Mouse (Mus musculus) pancreas, adult 10 weeks (tissue): ENCODE measurements around the gene Yeats4. TPM values are rescaled to one million over a fixed set of nuclear protein-coding genes. Genes with fewer than 3 reads are reported as not detected.

Experiments
- polyA plus RNA-seq: library from polyadenylated mRNA; stranded (reverse); fragments of 350-450 nt; fragmentation: Illumina TruSeq; extraction: RNeasy Lipid Tissue Mini Kit (QIAGEN cat#74804); gene quantifications from one replicate; pipeline ENCODE4 v1.2.3, GENCODE M21; 2015; ENCODE audit warnings: low read depth, low replicate concordance; ENCODE audit not compliant: insufficient read depth

The Yeats4 gene
- 8.6 TPM for polyA plus RNA-seq

GRCm38 (mm10) chr10:117224102-117224990, at the start of gene Yeats4:
Gene Yeats4, minus strand, starts transcription at chr10:117224507.

GRCm38 (mm10) chr10:117238603-117239002, 14.3 kb upstream of the Yeats4 start, which contains the start of gene 9530003J23Rik:
Gene 9530003J23Rik, minus strand, starts transcription at chr10:117238703.

Other genes with a start within 250 kb of the Yeats4 start
- gene Best3, start 238.2 kb downstream of the Yeats4 start, polyA plus RNA-seq = 0.30 TPM
- not detected for gene Lrrc10, start 179.2 kb downstream of the Yeats4 start, polyA plus RNA-seq
- gene Cct2, start 160.7 kb downstream of the Yeats4 start, polyA plus RNA-seq = 36.6 TPM
- 4.6 TPM for gene Frs2, start 76.0 kb downstream of the Yeats4 start, polyA plus RNA-seq
- gene 9530003J23Rik, start 14.2 kb upstream of the Yeats4 start, polyA plus RNA-seq = not detected
- gene Lyz2, start 57.8 kb upstream of the Yeats4 start, polyA plus RNA-seq = 150 TPM
- 4.7 TPM for gene Lyz1, start 68.4 kb upstream of the Yeats4 start, polyA plus RNA-seq
- gene Cpsf6, start 155.5 kb upstream of the Yeats4 start, polyA plus RNA-seq = 7.4 TPM